Mouse (Mus musculus): Measurements from ENCODE around the gene Emsy. TPM values are rescaled to one million over a fixed set of nuclear protein-coding genes. Genes with fewer than 3 reads are reported as not detected.
A peak's percentile ranks its signal among the peaks of the same experiment; 100 is the strongest.

The Emsy gene
- total RNA-seq (2021) = 10 to 100 TPM; 19.7 to 22.3 TPM
- long read RNA-seq, experiment 1, partial matches to known transcripts = 1 of 4 reads
- long read RNA-seq, experiment 1, other reads (novel, unspliced or antisense) = 2 of 4 reads
- long read RNA-seq, experiment 2, full-length matches to known transcripts = 1 of 5 reads
- long read RNA-seq, experiment 2, partial matches to known transcripts = 0 of 5 reads
- long read RNA-seq, experiment 2, other reads (novel, unspliced or antisense) = 4 of 5 reads

- H3K27ac ChIP-seq = peak within 1 kb of the TSS; percentile 96
- H3K4me3 ChIP-seq = peak within 1 kb of the TSS; percentile 96
- intact Hi-C loops (cut with DNase I) = loop anchor here (1.0 kb wide), 1 partner anchor 46 kb away; no protein-coding TSS in a partner anchor
- TF ChIP-seq CTCF (IDR thresholded peaks at IDR 0.05) = no peak
- DNase-seq = peak; percentile 95
Measured at GRCm38 (mm10) chr7:98656531-98657221, at the start of gene Emsy. Gene Emsy (minus strand): TSS chr7:98656783.

- peak overlapping the region; percentile 100 for H3K4me3 ChIP-seq
- intact Hi-C loops (cut with DNase I) = no loop called here
- TF ChIP-seq CTCF (IDR thresholded peaks at IDR 0.05) = no peak
Measured at GRCm38 (mm10) chr7:98704276-98704675, 47.7 kb upstream of the Emsy start.

DNA sequence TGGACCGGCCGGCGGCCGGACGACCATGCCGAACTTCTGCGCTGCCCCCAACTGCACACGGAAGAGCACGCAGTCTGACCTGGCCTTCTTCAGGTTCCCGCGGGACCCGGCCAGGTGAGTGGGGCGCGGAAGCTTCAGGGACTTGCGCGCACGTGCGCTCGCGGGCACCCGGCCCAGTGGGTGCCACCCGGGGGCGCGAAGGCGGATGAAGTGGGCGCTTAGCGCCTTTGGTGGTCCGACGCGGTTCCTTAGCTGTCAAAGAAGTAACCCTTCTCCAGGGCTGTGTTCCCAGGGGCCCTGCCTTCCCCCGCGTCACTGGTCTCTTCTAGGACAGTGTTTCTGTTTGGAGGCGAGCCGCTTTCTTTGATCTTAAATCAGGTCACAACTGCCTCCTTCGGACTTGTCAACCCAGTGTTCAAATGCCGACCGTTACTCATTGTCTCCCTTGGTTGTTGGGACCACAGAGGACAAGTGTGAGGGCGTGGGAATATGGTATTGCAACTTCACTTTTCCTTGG lies 46.8 kb upstream of the Emsy start:
- H3K4me3 ChIP-seq = peak overlapping the region; percentile 100
- TF ChIP-seq CTCF (IDR thresholded peaks at IDR 0.05) = no peak
- no peak for DNase-seq

More at GRCm38 (mm10) chr7:98704276-98704675, 47.7 kb upstream of the Emsy start:
- H3K27ac ChIP-seq = no peak overlapping the region
- DNase-seq = no peak

DNA sequence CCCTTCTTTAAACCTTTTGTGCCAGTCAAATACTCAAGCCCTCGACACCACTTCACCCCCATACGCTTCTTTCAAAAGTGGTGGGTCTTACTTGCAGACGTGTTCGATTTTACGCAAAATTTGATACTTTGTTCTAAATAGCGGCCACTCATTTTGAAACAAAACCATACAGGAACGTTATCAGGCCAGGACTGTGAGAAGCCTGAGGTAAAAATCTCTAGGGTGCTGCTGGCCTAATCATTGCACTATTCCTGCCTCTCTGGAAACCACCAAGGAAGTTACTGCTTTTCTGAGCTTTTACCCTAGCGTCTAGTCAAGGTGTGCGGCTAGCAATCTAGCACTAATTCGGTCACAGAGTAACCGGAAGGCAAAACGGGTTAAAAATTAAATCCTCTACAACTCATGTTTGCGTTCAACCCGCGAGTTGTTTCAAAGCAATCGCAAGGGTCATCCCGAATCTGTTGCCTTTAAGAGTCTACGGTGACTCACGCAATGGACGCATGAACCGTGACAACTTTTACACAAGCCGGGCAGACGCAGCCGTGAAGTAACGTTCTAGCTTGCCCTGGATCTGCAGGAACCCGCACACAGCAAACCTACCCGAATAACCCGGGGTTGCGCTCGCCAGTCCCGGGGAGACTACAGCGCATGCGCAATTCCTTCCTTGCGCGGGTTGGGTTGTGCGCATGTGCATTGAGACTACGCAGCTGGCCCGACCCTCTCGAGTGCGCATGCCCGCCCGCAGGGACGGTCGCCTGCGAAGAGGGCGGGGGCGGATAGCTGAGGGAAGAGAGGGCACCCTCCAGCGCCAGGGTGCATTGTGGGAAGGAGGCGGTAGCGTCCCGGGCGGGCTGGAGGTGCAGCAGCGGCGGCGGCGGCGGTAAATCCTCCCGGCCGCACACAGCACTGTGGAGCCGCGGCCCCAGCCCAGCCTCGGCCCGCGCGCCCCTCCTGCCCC lies 46.0 kb upstream of the Emsy start, which contains the start of gene Thap12:
Gene Thap12, plus strand, starts transcription at position 821 of the 958 bp plus-strand sequence.
- peak; percentile 67 for TF ChIP-seq CTCF (IDR thresholded peaks at IDR 0.05)
- intact Hi-C loops (cut with DNase I) = loop anchor here (1.0 kb wide), 1 partner anchor 45 kb away; no protein-coding TSS in a partner anchor
- peak within 1 kb of the TSS; percentile 95 for H3K27ac ChIP-seq
- peak; percentile 100 for DNase-seq
- peak within 1 kb of the TSS; percentile 100 for H3K4me3 ChIP-seq

More for the DNA sequence above, 46.8 kb upstream of the Emsy start:
- H3K27ac ChIP-seq = peak overlapping the region; percentile 95
- intact Hi-C loops (cut with DNase I) = no loop called here

- Histone ChIP-seq H3K27ac (peak overlapping the region; percentile 95), H3K4me3 (peak overlapping the region; percentile 100)
- intact Hi-C loops (cut with DNase I) = loop anchor here (1.0 kb wide), 1 partner anchor 44 kb away; no protein-coding TSS in a partner anchor
- no peak for TF ChIP-seq CTCF (IDR thresholded peaks at IDR 0.05)
- no peak for DNase-seq
Measured at GRCm38 (mm10) chr7:98701771-98702170, 45.2 kb upstream of the Emsy start.

DNA sequence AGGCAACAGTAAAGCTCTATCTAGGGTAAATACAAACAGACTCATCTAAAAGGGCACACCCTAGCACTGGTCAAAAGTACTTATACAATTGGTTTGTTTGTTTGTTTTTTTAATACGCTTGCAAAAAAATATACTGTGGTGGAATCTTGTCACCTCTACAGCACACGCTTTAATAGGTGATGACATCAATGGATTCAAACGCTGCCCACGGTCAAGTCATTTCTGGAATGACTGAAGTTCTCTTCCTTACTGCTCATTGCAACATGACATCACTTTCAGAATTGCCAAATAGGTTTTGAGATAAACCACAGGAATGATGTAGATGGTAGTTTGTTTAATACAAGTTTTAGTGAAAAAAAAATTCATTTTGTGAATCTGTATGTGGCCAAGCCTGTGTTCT lies 42.0 kb upstream of the Emsy start:
- TF ChIP-seq CTCF (IDR thresholded peaks at IDR 0.05) = no peak
- H3K4me3 ChIP-seq = no peak overlapping the region
- no peak overlapping the region for H3K27ac ChIP-seq
- no peak for DNase-seq
- intact Hi-C loops (cut with DNase I) = loop anchor here (2.0 kb wide), 1 partner anchor 216 kb away; no protein-coding TSS in a partner anchor

DNA sequence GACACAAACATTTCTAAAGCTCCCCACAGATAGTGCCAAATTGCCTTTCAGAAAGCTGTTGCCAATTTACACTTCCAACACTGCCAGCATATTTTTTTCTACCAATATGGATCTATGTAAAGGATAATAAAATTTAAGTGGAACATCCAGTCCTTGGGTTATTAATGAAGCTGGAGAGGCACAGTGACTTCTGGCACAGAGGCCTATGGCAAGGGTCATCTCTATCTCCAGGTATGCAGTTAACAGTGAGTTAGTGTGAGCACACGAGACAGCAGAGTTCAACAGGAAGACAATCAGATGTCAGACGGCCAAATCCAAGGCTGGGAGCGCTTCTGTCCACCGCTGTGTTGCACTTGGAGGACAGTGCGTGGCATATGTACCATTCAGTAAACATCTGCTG lies 41.5 kb upstream of the Emsy start:
- DNase-seq = no peak
- intact Hi-C loops (cut with DNase I) = loop anchor here (2.0 kb wide), 1 partner anchor 215 kb away; no protein-coding TSS in a partner anchor
- H3K27ac ChIP-seq = no peak overlapping the region
- H3K4me3 ChIP-seq = no peak overlapping the region
- TF ChIP-seq CTCF (IDR thresholded peaks at IDR 0.05) = no peak

- no peak for DNase-seq
- Histone ChIP-seq H3K27ac (peak overlapping the region; percentile 12; the same call in 1 of the 2 replicates), H3K4me3 (no peak overlapping the region)
- TF ChIP-seq CTCF (IDR thresholded peaks at IDR 0.05) = peak; percentile 74
- intact Hi-C loops (cut with DNase I) = no loop called here
Measured at GRCm38 (mm10) chr7:98697496-98697895, 40.9 kb upstream of the Emsy start.

GRCm38 (mm10) chr7:98694046-98694445 lies 37.5 kb upstream of the Emsy start:
- H3K4me3 ChIP-seq = no peak overlapping the region
- no peak for TF ChIP-seq CTCF (IDR thresholded peaks at IDR 0.05)
- intact Hi-C loops (cut with DNase I) = no loop called here
- no peak for DNase-seq
- peak overlapping the region; percentile 38; the same call in 1 of the 2 replicates for H3K27ac ChIP-seq

DNA sequence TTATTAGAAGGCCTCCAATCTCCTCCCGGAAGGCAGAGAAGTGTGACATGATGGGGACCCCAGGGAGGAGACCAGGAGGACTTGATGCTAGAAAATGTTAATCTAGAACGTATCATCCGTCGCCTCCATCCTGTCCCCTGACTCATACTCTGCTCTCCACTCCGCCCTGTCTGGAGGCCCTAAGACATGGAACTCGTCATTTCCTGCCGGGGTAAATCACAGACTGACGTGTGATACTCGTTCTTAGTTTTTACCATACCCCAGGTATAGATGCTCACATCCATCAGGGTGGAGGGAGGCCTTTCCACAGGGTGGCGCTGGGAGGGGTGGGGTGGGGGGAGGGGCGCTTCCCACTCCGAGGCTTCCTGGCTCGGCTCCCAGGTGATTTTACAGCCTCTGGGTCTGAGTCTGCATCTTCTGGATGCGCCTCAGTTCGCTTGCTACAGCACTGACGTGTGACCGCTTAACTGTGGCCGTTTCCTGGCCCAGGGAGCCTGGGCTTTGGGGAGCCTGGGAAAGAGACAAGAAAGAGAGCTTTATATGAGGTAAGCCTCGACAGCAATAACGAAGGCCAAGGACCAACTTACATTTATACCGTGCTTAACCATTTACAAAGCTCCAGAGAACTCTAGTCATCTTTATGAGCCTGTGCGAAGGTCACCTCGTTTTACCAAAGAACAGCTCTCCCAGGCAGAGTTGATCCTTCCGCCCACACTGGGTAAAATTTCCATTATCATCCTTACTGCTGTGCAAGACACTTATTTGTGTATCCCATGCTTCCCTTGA lies 36.4 kb upstream of the Emsy start:
- DNase-seq = peak; percentile 51
- TF ChIP-seq CTCF (IDR thresholded peaks at IDR 0.05) = no peak
- Histone ChIP-seq H3K4me3 (peak overlapping the region; percentile 57), H3K27ac (peak overlapping the region; percentile 81)
- intact Hi-C loops (cut with DNase I) = no loop called here

GRCm38 (mm10) chr7:98690831-98691230 lies 34.2 kb upstream of the Emsy start:
- no peak for TF ChIP-seq CTCF (IDR thresholded peaks at IDR 0.05)

More at GRCm38 (mm10) chr7:98690831-98691230, 34.2 kb upstream of the Emsy start:
- DNase-seq = no peak
- Histone ChIP-seq H3K4me3 (no peak overlapping the region), H3K27ac (no peak overlapping the region)
- intact Hi-C loops (cut with DNase I) = no loop called here
